Mouse (Mus musculus): Measurements from ENCODE around the gene Scube2. TPM values are rescaled to one million over a fixed set of nuclear protein-coding genes. Genes with fewer than 3 reads are reported as not detected.

The Scube2 gene
- 0.02 and 0.04 TPM in 2 replicates for polyA plus RNA-seq (2012; rRNA removed)

DNA sequence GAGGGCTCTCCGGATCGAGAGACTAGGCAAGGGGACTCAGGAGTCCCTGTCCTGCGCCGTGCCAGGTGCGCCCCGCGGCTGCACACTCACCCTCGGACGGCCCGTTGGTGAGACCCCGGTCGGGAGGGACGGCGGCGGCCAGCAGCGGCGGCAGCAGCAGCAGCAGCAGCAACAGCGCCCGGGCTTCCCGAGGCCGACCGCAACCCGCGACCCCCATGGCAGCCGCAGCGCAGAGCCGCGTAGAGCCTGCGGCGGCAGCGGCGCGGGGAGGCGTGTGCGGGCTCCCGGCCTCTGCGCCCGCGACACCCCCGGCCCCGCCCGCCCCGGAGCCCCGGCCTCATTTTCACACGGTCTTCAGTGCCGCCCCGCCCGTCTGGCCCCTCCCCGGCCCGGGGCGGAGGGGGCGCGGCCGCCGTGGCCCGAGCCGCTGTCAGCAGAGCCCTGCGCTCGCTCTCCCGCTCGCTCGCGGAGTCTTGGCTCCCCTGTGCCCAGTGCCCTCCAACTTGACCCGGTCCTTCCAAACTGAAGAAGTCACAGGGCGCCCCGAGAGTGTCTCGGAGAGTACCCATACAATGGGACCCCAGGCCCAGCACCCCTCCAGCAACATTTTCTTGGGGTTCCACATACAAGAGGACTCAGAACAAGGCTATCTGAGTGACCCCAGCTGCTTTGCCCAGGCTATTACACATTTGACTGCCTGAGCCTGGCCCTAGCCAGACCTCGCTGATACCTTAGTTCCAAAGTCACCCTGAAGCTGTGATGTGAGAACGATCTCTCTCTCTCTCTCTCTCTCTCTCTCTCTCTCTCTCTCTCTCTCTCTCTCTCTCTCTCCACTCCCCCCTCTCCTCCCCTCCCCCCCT lies at the start of gene Scube2:
Scube2 (minus strand) TSS at position 310 of the 860 bp plus-strand sequence.

DNA sequence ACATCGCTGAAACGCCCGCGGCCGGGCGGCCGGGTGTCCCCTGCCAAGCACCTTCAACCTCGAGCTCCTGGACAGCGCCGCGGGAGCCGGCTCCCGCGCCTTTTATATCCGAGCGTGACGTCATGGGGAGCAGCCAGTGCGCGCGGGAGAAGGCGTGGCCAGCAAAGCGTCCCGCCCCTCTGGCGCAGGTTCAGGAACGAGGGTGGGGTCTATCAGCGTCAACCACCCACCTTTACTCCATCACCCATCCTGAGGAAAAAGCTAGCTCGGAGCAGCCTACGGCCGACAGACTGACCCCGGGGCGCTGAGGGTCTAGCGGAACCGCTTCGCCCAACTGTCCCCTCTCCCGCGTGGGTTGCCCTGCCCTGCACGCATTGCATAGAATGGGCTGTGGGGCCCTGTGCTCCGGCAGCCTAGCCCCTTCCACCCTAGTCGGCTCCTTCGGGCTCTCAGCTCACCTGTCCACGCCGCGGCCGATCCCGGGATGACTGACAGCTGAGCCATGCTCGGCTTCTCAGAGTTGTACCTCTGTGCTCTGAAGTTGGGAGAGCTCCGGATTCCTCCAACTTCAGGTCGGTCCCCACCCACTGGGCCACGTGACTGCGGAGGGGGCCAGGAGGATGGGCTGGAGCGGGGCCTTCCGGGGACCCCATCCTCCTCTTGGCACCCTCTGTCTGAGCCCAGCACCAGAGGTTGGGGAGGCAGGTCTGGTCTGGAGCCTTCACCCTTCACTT lies 83.8 kb downstream of the Scube2 start, which contains the start of gene Nrip3:
Nrip3 (minus strand) TSS at position 556 of the 734 bp plus-strand sequence.

DNA sequence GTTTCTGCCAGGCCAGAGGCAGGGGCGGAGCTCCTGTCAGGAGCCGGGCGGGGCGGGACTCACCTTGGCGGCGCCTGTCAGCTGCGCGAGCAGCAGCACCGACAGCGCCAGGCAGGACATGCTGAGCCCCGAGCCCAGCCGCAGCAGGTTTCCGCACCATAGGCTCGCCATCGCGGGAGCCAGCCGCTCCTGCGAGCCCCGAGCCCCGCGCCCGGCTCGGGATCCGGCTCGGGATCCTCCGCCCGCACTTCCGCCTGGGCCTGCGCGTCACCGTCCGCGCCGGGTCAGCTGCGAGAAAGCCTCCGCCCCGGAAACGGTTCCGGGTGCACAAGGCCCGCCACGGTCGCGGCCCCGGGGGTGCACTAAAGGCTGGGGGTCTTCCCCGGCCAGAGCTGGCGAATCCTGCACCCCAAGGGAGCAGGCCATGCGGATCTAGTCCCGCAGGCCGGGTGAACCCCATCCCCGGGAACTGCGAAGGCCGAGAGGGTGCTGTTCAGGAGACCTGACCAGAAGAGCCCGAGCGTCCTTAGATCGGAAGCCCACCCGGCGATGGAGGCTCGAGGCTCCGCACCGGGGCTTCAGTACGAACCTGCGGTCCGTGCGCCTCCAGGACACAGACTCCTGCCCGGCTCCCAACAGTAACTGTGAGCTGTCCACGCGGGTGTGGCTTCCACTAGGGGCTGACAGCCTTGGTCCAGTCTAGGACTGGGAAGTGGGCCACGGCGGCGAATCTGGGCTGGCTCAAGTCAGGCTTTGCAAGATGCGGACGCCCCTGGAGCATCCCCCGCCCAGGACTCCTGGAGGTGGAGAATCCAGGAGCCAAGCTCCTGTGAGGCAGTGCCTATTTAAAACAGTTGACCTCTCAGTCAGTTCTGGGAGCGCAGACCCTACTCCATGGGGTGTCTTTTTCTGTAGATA lies 113.2 kb downstream of the Scube2 start, which contains the start of gene Tmem9b:
Tmem9b (minus strand) TSS at position 868 of the 918 bp plus-strand sequence.

Other genes with a start within 250 kb of the Scube2 start
- gene St5, start 162.1 kb downstream of the Scube2 start, polyA plus RNA-seq (2012; rRNA removed): 38.0 and 38.9 TPM in 2 replicates
- 10.1 and 11.2 TPM in 2 replicates for gene Akip1, start 162.0 kb downstream of the Scube2 start, polyA plus RNA-seq (2012; rRNA removed)
- gene BC051019, start 141.8 kb downstream of the Scube2 start, polyA plus RNA-seq (2012; rRNA removed): 0.02 TPM in 1 of 2 replicates, not detected in the other
- gene Ascl3, start 134.0 kb downstream of the Scube2 start, polyA plus RNA-seq (2012; rRNA removed): 0.07 TPM in 1 of 2 replicates, not detected in the other
- 17.9 and 18.6 TPM in 2 replicates for gene Tmem9b, start 112.8 kb downstream of the Scube2 start, polyA plus RNA-seq (2012; rRNA removed)
- 0.14 and 0.24 TPM in 2 replicates for gene Nrip3, start 83.7 kb downstream of the Scube2 start, polyA plus RNA-seq (2012; rRNA removed)
- gene Dennd5a, start 94.8 kb upstream of the Scube2 start, polyA plus RNA-seq (2012; rRNA removed): 18.3 and 21.4 TPM in 2 replicates
- gene Tmem41b, start 121.2 kb upstream of the Scube2 start, polyA plus RNA-seq (2012; rRNA removed): 15.4 and 18.0 TPM in 2 replicates
- gene Ipo7, start 152.6 kb upstream of the Scube2 start, polyA plus RNA-seq (2012; rRNA removed): 17.3 and 19.3 TPM in 2 replicates
- 6.9 and 7.4 TPM in 2 replicates for gene Zfp143, start 195.5 kb upstream of the Scube2 start, polyA plus RNA-seq (2012; rRNA removed)

All from liver, embryonic 18 days (tissue).